Mouse (Mus musculus): ENCODE measurements around the gene Crb1.

GRCm38 (mm10) chr1:139301830-139302229, 75.1 kb downstream of the Crb1 start:
- TF ChIP-seq POLR2A (IDR thresholded peaks at IDR 0.05; ENCODE audit: insufficient read depth, low read depth, low read length) (no peak), CTCF (IDR thresholded peaks at IDR 0.05; ENCODE audit: insufficient read depth, low read depth, low read length) (no peak)

Measured in olfactory bulb, adult 2 months (tissue).